Mouse (Mus musculus) limb, embryonic 12.5 days (tissue): ENCODE measurements around the gene Prss12. TPM values are rescaled to one million over a fixed set of nuclear protein-coding genes. Genes with fewer than 3 reads are reported as not detected.

Source experiments
- ATAC-seq: fragments of 200-750 bp; cut with Nextera tagmentation; 2 replicates; pipeline ENCODE4 v1.8.0; 2017; ENCODE audit warnings: low read depth, moderate TSS enrichment; ENCODE audit not compliant: insufficient number of reproducible peaks, insufficient read depth, low FRiP score, low TSS enrichment
- H3K27ac ChIP-seq: fragments of 300-500 bp; sonication (generic); 2 replicates; pipeline ENCODE4 v1.5.1; 2016; ENCODE audit warnings: mild to moderate bottlenecking, moderate library complexity
- H3K27me3 ChIP-seq: fragments of 300-500 bp; sonication (generic); 2 replicates; pipeline ENCODE4 v1.6.1; 2016; ENCODE audit warnings: mild to moderate bottlenecking, moderate library complexity
- H3K36me3 ChIP-seq: fragments of 300-500 bp; sonication (generic); 2 replicates; pipeline ENCODE4 v1.6.1; 2016; ENCODE audit warnings: mild to moderate bottlenecking, moderate library complexity
- H3K4me1 ChIP-seq: fragments of 300-500 bp; sonication (generic); replicated peaks from 2 replicates; pipeline ENCODE4 v1.6.1; 2016
- H3K4me2 ChIP-seq: fragments of 300-500 bp; sonication (generic); 2 replicates; pipeline ENCODE4 v1.6.1; 2016; ENCODE audit warnings: mild to moderate bottlenecking, moderate library complexity
- H3K4me3 ChIP-seq: fragments of 300-500 bp; sonication (generic); replicated peaks from 2 replicates; pipeline ENCODE4 v1.5.1; 2016; ENCODE audit warnings: mild to moderate bottlenecking
- H3K9ac ChIP-seq: fragments of 300-500 bp; sonication (generic); replicated peaks from 2 replicates; pipeline ENCODE4 v1.6.1; 2016; ENCODE audit warnings: mild to moderate bottlenecking, moderate library complexity
- H3K9me3 ChIP-seq: fragments of 300-500 bp; sonication (generic); 2 replicates; pipeline ENCODE4 v1.6.1; 2016; ENCODE audit warnings: mild to moderate bottlenecking, moderate library complexity
- WGBS: fragments of 180-500 bp; shearing (Covaris S2); methylation state at CpG from one replicate; pipeline ENCODE4 v1.1.7; 2016; 5-methylcytosine and 5-hydroxymethylcytosine counted together
- polyA plus RNA-seq: library from polyadenylated mRNA; unstranded; fragments of >200 nt; fragmentation: Nextera tagmentation; extraction: Ambion mirVana; gene quantifications from 2 replicates; pipeline ENCODE4 v1.2.1, GENCODE M21; 2016

Gene Prss12
- polyA plus RNA-seq: 5.0 and 6.8 TPM in 2 replicates

DNA sequence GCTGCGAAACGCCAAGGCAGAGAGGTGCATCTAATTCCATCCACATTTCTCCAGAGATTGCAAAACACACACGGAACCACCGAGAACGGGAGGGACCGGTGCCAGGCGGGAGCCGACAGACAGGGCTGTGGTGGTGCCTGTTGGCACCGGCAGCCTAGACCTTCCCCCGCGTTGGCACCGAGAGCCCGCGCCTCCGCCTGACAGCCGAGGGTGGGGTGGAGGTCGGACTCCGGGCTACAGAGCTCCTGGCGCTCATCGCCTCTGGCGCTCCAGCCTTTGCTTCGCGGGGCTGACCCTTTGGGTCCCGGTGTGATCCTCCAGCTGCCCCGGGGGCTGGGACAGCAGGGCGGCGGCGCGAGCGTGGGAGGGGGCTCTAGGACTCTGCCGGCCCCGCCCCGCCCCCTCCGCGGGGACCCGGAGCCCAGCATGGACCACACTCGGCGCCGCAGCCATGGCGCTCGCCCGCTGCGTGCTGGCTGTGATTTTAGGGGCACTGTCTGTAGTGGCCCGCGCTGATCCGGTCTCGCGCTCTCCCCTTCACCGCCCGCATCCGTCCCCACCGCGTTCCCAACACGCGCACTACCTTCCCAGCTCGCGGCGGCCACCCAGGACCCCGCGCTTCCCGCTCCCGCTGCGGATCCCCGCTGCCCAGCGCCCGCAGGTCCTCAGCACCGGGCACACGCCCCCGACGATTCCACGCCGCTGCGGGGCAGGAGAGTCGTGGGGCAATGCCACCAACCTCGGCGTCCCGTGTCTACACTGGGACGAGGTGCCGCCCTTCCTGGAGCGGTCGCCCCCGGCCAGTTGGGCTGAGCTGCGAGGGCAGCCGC is at the start of gene Prss12:
TSS of gene Prss12 (plus strand) at position 206 of the 830 bp plus-strand sequence.
- Histone ChIP-seq H3K27ac (no peak within 1 kb of the TSS), H3K27me3 (peaks cover 51% of the 10 kb centered on the region), H3K4me2 (peak within 1 kb of the TSS; percentile 100), H3K9ac (peak within 1 kb of the TSS; percentile 74), H3K9me3 (no peaks in the 10 kb centered on the region), H3K4me1 (peaks cover 18% of the 10 kb centered on the region), H3K4me3 (peak within 1 kb of the TSS; percentile 72), H3K36me3 (no peaks in the 10 kb centered on the region)
- WGBS: under 1% methylated on average over 81 of the region's 84 CpGs
- peak; percentile 66 for ATAC-seq

DNA sequence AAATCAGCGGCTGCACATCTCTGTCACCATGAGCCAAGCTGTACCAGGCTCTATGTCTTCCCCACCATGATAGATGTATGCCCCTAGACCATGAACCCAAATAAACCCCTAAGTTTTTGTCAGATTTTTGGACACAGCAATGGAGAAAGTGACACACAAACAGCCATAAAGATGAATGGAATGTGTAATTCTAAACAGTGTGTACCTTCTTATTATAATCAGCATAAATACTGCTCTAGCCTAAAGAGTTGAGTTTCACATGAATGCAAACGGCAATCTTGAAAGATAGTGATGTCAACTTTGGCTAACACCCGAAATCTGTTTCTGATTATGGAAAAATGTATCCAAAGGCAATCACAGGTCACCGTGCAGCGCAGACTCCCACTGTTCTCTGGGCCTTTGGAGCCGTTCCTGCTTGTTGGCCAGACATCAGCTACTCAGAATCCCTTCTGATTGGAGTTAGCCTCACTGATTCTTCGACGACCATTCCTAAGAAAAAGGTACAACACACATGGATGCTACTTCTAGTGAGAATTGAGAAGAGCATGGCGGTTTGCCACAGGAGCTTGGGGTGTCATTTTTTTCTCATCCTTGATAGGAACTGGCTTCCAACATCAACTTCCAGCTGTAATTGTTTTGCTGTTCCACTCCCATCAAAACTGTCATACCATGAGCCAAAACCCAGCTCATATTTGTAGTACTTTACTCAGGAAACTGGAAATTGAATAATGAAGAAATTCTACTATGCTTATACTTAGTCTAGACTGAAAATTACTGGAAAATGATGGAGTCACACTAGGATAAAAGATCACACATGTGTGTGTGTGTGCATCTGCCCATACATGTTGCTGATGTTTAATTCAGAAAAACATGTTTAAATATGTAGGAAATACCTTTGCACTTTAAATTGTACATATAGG is 48.9 kb upstream of the Prss12 start:
- Histone ChIP-seq H3K27ac (no peak overlapping the region), H3K4me2 (no peak overlapping the region), H3K4me3 (no peak overlapping the region), H3K27me3 (peaks cover 6% of the 10 kb centered on the region; the same call in 1 of the 2 replicates), H3K9ac (no peak overlapping the region), H3K9me3 (no peaks in the 10 kb centered on the region), H3K4me1 (no peaks in the 10 kb centered on the region), H3K36me3 (no peaks in the 10 kb centered on the region)
- 69% methylated on average over 9 of the region's 9 CpGs for WGBS
- ATAC-seq: no peak

DNA sequence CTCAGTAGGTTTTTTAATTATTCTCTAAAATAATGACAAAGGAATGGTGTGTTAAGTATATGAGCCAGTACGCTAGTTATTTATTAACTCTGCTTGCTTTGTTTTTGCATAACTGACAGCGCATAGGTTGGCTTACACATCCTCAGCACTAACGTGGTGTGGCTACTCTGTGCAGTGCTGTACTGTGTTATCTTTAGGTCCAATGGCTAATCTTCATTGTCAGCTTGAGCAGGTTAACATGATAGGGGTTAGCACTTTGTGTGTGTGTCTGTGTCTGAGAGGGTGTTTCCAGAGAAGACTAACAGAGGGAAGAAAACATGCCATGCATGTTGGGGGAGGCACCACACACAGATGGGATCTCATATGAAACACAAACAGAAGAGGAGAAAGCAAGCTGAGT is 41.8 kb upstream of the Prss12 start:
- Histone ChIP-seq H3K4me1 (no peaks in the 10 kb centered on the region), H3K9ac (no peak overlapping the region), H3K4me2 (no peak overlapping the region), H3K4me3 (no peak overlapping the region), H3K9me3 (no peaks in the 10 kb centered on the region), H3K27me3 (peaks cover 6% of the 10 kb centered on the region; the same call in 1 of the 2 replicates), H3K27ac (no peak overlapping the region), H3K36me3 (no peaks in the 10 kb centered on the region)
- ATAC-seq: no peak
- 91% methylated on average over 3 of the region's 3 CpGs for WGBS

DNA sequence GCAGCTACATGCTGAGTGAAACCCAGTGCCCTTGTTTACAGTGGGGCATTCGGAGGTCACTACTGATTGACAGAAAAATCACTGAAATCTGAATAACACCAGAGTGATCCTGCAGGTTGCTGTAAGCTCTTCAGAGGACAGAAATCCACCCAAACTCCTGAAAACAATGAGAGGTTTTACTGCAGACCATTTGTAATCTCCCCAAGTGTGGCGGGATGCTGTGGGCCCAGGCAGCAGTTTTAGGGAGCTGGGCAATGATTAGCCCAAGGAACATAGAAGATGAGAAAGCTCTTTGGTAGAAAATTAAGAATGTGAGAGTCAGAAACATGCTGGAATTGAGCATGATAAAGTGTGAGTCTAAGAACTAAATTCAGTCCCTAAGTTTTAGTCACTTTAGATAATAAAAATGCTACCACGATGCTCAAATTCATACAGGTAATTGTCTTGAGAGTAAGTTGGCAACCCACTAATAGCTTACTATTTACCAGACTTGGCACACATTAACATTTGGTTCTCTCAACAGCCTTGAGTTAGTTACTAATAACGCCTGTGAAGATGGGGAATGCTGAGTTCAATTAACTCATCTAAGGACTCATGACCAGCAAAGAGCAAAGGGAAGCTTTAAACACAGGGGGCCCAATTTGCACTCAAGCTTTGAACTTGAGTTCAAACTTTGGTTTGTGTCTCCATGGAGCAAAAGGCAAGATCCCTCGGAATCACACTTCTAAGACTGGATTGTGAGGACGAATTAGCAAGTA is 34.7 kb upstream of the Prss12 start:
- H3K36me3 ChIP-seq: no peaks in the 10 kb centered on the region
- 65% methylated on average over 6 of the region's 6 CpGs for WGBS
- no peaks in the 10 kb centered on the region for H3K9me3 ChIP-seq
- ATAC-seq: no peak
- no peak overlapping the region for H3K27ac ChIP-seq
- H3K9ac ChIP-seq: no peak overlapping the region
- no peaks in the 10 kb centered on the region for H3K27me3 ChIP-seq
- H3K4me3 ChIP-seq: no peak overlapping the region
- H3K4me2 ChIP-seq: no peak overlapping the region
- no peaks in the 10 kb centered on the region for H3K4me1 ChIP-seq

DNA sequence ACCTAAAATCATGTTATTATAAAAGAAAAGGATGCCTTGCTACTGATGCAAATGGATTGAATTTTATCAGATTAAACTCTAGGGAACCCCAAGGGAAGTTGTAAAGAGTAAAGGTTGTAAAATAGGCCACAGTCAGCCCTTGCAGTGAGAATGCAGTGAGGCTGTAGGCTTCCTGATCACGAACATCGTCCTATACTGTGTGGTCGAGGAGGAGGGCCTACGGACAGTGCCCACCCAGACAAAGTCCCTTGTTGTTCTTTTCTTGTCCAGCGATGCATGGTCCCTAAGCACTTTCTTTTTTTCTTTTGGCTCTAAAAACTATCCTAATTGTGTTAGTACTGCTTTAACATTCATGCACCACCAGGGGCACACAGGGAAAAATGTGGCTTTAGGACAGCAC is 33.5 kb upstream of the Prss12 start:
- 69% methylated on average over 5 of the region's 5 CpGs for WGBS
- no peaks in the 10 kb centered on the region for H3K4me1 ChIP-seq
- H3K27ac ChIP-seq: no peak overlapping the region
- H3K4me3 ChIP-seq: no peak overlapping the region
- ATAC-seq: no peak
- H3K36me3 ChIP-seq: no peaks in the 10 kb centered on the region
- H3K9ac ChIP-seq: no peak overlapping the region
- no peak overlapping the region for H3K4me2 ChIP-seq
- H3K9me3 ChIP-seq: no peaks in the 10 kb centered on the region
- no peaks in the 10 kb centered on the region for H3K27me3 ChIP-seq

DNA sequence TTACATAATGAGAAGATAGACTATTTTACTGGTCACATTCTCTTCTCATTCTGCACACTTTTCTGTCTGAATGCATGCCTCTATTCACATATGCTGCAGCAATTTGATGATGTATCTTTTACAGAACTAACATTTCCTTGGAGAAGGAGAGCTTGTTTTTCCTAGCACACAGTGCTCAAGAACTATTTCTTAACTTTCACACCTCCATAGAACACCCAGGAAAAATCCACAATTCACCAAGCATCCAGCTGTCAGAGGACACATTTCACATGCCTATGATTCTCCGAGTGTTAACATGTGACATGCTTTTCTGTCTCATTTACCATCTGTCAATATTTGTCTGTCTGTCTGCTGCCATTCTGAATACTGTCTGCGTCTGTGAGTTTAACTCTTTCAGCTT is 21.1 kb upstream of the Prss12 start:
- H3K27ac ChIP-seq: no peak overlapping the region
- H3K36me3 ChIP-seq: no peaks in the 10 kb centered on the region
- ATAC-seq: no peak
- no peak overlapping the region for H3K4me3 ChIP-seq
- no peak overlapping the region for H3K4me2 ChIP-seq
- no peaks in the 10 kb centered on the region for H3K9me3 ChIP-seq
- no peaks in the 10 kb centered on the region for H3K4me1 ChIP-seq
- WGBS: 72% methylated on average over 2 of the region's 2 CpGs
- H3K9ac ChIP-seq: no peak overlapping the region
- H3K27me3 ChIP-seq: no peaks in the 10 kb centered on the region

DNA sequence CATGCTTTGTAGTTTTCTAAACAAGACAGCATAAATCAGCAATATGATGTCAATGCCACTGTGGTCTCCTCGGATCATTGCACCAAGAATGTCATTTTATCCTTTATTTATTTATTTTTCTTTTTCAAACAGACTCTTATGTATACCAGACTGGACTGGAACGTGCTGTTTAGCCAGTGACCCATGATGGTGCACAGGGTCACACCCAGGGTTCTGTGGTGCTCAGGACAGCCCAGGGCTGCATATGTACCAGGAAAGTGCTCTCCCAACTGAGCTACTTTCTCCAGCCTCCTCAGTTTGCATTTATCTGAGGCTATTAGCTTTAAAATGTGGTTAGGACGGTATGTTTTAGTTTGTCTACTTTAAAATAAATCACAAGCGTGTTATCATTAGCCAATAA is 18.7 kb upstream of the Prss12 start:
- Histone ChIP-seq H3K4me2 (no peak overlapping the region), H3K9me3 (no peaks in the 10 kb centered on the region), H3K27ac (no peak overlapping the region), H3K36me3 (no peaks in the 10 kb centered on the region), H3K9ac (no peak overlapping the region), H3K4me3 (no peak overlapping the region), H3K4me1 (no peaks in the 10 kb centered on the region), H3K27me3 (no peaks in the 10 kb centered on the region)
- no peak for ATAC-seq
- WGBS: 64% methylated on average over 4 of the region's 4 CpGs

DNA sequence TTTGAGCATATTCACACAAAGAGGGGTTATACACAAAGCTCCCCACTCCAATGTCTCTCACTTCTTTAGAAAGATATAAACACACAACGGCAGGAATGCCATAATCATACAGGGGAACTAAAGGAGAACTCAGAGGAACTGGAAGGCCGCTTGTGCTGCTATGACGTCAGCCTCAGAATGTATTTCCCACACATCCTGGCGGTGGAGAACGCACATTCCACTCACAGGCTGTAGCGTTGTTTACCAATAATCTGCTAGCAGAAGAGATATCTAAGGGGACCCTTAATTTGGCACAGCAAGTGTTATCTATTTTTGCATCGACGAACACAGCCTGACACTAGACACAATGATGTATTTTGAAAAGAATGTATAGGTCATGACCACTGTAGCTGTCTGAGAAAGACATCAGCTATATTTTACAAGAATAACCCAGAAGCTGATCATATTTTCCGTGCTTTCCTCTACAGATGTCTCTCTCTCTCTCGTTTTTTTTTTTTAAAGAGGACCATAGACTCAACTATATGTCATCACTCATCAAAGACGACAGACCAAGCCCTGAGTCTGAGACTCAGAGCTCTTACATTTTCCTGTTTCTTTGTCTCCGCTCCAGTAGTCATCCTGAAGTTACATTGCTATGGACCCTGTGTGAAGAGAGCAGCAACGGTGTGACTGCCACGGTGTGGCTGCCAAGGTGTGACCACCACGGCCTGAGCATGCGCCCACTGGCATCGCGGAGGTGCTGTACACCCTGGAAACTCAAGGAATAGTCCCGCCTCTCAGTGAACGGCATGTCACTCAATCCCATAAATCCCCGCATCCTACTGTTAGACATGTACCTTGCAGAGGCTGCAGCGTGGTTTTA is 16.9 kb upstream of the Prss12 start:
- H3K9ac ChIP-seq: no peak overlapping the region
- no peak overlapping the region for H3K27ac ChIP-seq
- H3K4me2 ChIP-seq: no peak overlapping the region
- no peaks in the 10 kb centered on the region for H3K27me3 ChIP-seq
- ATAC-seq: no peak
- 87% methylated on average over 22 of the region's 22 CpGs for WGBS
- no peaks in the 10 kb centered on the region for H3K4me1 ChIP-seq
- no peak overlapping the region for H3K4me3 ChIP-seq
- H3K9me3 ChIP-seq: no peaks in the 10 kb centered on the region
- H3K36me3 ChIP-seq: no peaks in the 10 kb centered on the region

DNA sequence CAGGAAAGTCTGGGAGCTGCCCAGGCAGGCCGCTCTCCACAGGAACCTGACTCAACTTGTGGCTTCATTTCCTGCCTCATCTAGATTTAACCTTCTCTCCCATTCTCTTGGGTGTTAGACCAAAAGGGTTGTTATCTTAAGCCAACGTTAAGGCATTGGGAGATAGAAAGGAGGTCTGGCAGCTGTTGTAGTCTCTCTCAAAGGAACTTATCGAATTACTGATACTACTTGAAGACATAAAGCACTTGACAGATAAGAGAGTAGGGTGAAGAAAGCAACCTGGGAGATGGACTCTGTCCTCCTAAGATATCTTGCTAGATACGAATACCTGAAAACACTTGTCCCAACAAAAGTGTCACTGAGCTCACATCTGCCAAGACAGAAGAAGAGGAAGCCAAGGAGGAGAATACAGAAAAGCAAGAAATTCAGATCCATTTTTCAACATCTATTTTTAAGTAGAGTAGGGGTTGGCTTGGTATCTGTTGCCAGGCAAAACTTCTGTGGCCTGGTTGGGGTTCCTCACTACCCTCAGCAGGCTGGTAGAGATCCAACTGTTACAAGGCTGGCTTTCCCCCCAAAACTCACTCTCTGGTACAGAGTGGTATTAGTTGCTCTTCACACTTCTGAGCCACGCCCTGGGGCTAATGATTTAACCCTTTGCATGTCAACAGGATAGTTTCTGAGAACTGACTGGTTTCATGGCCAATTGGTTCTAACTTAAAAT is 14.6 kb upstream of the Prss12 start:
- no peaks in the 10 kb centered on the region for H3K4me1 ChIP-seq
- no peaks in the 10 kb centered on the region for H3K9me3 ChIP-seq
- no peak overlapping the region for H3K4me2 ChIP-seq
- 64% methylated on average over 5 of the region's 5 CpGs for WGBS
- no peaks in the 10 kb centered on the region for H3K27me3 ChIP-seq
- no peak for ATAC-seq
- H3K4me3 ChIP-seq: no peak overlapping the region
- H3K27ac ChIP-seq: no peak overlapping the region
- H3K36me3 ChIP-seq: no peaks in the 10 kb centered on the region
- no peak overlapping the region for H3K9ac ChIP-seq

DNA sequence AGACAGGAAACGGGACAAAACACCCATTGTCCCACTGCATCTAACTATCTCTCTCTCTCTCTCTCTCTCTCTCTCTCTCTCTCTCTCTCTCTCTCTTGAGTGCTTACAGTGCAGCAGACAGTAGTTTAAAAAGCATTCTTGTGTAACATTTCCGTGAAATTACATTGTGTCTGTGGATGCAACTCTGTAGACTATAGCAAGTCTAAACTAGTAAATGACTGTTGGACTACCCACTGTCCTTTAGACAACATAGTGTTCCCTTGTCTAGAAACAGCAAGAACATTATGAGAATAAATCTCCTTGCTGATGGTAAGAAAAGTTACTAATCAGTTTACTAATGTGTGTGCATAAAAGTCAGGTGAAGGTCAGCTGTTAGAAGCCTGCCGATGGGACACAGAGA is 13.4 kb upstream of the Prss12 start:
- Histone ChIP-seq H3K4me3 (no peak overlapping the region), H3K9ac (no peak overlapping the region), H3K9me3 (no peaks in the 10 kb centered on the region), H3K36me3 (no peaks in the 10 kb centered on the region), H3K27ac (no peak overlapping the region), H3K27me3 (no peaks in the 10 kb centered on the region), H3K4me1 (no peaks in the 10 kb centered on the region), H3K4me2 (no peak overlapping the region)
- WGBS: 83% methylated on average over 3 of the region's 3 CpGs
- ATAC-seq: no peak
